Mouse (Mus musculus): Measurements from ENCODE around the gene Eif4enif1. TPM values are rescaled to one million over a fixed set of nuclear protein-coding genes. Genes with fewer than 3 reads are reported as not detected.
A peak's percentile ranks its signal among the peaks of the same experiment; 100 is the strongest.

Eif4enif1 gene
- total and polyA plus RNA-seq, 3 experiments: 54.5 to 127 (median 60.8) TPM

- TF ChIP-seq ZNF384 (IDR thresholded peaks at IDR 0.05; ENCODE audit: low read depth, low read length) (peak; percentile 78; the same call in 1 of the 2 replicates), CTCF (conservative IDR thresholded peaks at IDR 0.05 in 1 of 2, IDR thresholded peaks at IDR 0.05 in 1 of 2; ENCODE audit: low read depth in 2 of 2, low read length in 2 of 2) (peak; percentile 8 to 91; a peak in 2 of 4 replicates), ZKSCAN1 (IDR thresholded peaks at IDR 0.05; ENCODE audit: borderline replicate concordance, low read depth, low read length) (no peak), MAX (IDR thresholded peaks at IDR 0.05; ENCODE audit: low read length) (peak; percentile 68; the same call in 1 of the 2 replicates), TCF12 (IDR thresholded peaks at IDR 0.05; ENCODE audit: low read depth, low read length) (peak; percentile 73; the same call in 1 of the 2 replicates), MXI1 (IDR thresholded peaks at IDR 0.05; ENCODE audit: low read depth, low read length) (peak; percentile 91), NRF1 (IDR thresholded peaks at IDR 0.05; ENCODE audit: low read depth, low read length) (peak; percentile 90), ELF1 (IDR thresholded peaks at IDR 0.05; ENCODE audit: low read depth, low read length) (peak; percentile 64; the same call in 1 of the 2 replicates), HCFC1 (IDR thresholded peaks at IDR 0.05; ENCODE audit: low read depth, low read length) (peak; percentile 66; the same call in 1 of the 2 replicates)
Observed at GRCm38 (mm10) chr11:3289803-3290639, 87.8 kb downstream of the Eif4enif1 start (continued).

- H3K27ac ChIP-seq (ENCODE audit: insufficient read depth, low read depth): peak overlapping the region; percentile 47; the same call in 1 of the 2 replicates
- H3K4me3 ChIP-seq (replicated peaks in 1 of 3; ENCODE audit: low read depth in 2 of 3, low read length in 2 of 3, poor library complexity in 1 of 3): peak overlapping the region; percentile 79 to 85 (median 84)
- H3K9ac ChIP-seq (ENCODE audit: insufficient read depth, low read depth): peak overlapping the region; percentile 72
- peak overlapping the region; percentile 96 for H3K4me2 ChIP-seq (ENCODE audit: insufficient read depth, low read depth, poor library complexity, severe bottlenecking)
- in situ Hi-C loops (cut with MboI; ENCODE audit: low pct_ligation_motif_present, low pct_unique_long_range_greater_than_20kb, low sequenced_read_pairs): no loop called here
- H3K36me3 ChIP-seq (replicated peaks in 1 of 2; ENCODE audit: control insufficient read depth in 1 of 2, insufficient read depth in 1 of 2, low read length in 1 of 2): peaks cover 22 to 27% of the 10 kb centered on the region in 2 experiments
- H3K9me3 ChIP-seq (replicated peaks; ENCODE audit: low read length): no peaks in the 10 kb centered on the region
- dilution Hi-C loops (cut with MboI; ENCODE audit: extremely low pct_ligation_motif_present, extremely low pct_unique_long_range_greater_than_20kb, low sequenced_read_pairs): no loop called here
- H3K27me3 ChIP-seq (replicated peaks): no peaks in the 10 kb centered on the region
- peaks cover 31% of the 10 kb centered on the region for H3K79me2 ChIP-seq (replicated peaks; ENCODE audit: control insufficient read depth, extremely low read depth, insufficient read depth, poor library complexity, severe bottlenecking)
- peak; percentile 52 for DNase-seq (ENCODE audit: extremely low read depth)
- H3K4me1 ChIP-seq (ENCODE audit: control insufficient read depth in 1 of 2, insufficient read depth in 2 of 2): peaks cover 5 to 47% of the 10 kb centered on the region in 2 experiments
- TF ChIP-seq POLR2A (IDR thresholded peaks at IDR 0.05; ENCODE audit: low read depth, low read length) (no peak), MYC (IDR thresholded peaks at IDR 0.05; ENCODE audit: low read depth, low read length) (no peak), ZNF384 (IDR thresholded peaks at IDR 0.05; ENCODE audit: low read depth, low read length) (no peak), MAFK (IDR thresholded peaks at IDR 0.05; ENCODE audit: insufficient replicate concordance, low read length) (no peak), USF2 (conservative IDR thresholded peaks at IDR 0.05; ENCODE audit: low read depth, low read length) (no peak), USF1 (IDR thresholded peaks at IDR 0.05; ENCODE audit: low read depth, low read length) (no peak), BHLHE40 (IDR thresholded peaks at IDR 0.05; ENCODE audit: low read depth, low read length) (no peak), POLR2AphosphoS2 (IDR thresholded peaks at IDR 0.05; ENCODE audit: low read depth, low read length) (no peak), TBP (conservative IDR thresholded peaks at IDR 0.05; ENCODE audit: low read depth, low read length) (no peak), ELF1 (IDR thresholded peaks at IDR 0.05; ENCODE audit: low read depth, low read length) (peak; percentile 27; the same call in 1 of the 2 replicates), ZMIZ1 (IDR thresholded peaks at IDR 0.05; ENCODE audit: low read depth, low read length) (peak; percentile 30; the same call in 1 of the 2 replicates), EP300 (IDR thresholded peaks at IDR 0.05; ENCODE audit: low read length) (no peak), MXI1 (IDR thresholded peaks at IDR 0.05; ENCODE audit: low read depth, low read length) (no peak; the same call in 1 of the 2 replicates), JUN (IDR thresholded peaks at IDR 0.05; ENCODE audit: insufficient read depth, low read depth, low read length) (no peak), MAX (IDR thresholded peaks at IDR 0.05; ENCODE audit: low read length) (peak; percentile 36), PAX5 (IDR thresholded peaks at IDR 0.05; ENCODE audit: low read length) (no peak), UBTF (IDR thresholded peaks at IDR 0.05; ENCODE audit: low read depth, low read length) (peak; percentile 31; the same call in 1 of the 2 replicates), NELFE (IDR thresholded peaks at IDR 0.05; ENCODE audit: low read depth, low read length) (no peak), KAT2A (IDR thresholded peaks at IDR 0.05; ENCODE audit: insufficient replicate concordance, low read length) (no peak), HCFC1 (IDR thresholded peaks at IDR 0.05; ENCODE audit: low read depth, low read length) (no peak; the same call in 1 of the 2 replicates), ETS1 (conservative IDR thresholded peaks at IDR 0.05; ENCODE audit: low read depth, low read length) (no peak), ZC3H11A (IDR thresholded peaks at IDR 0.05; ENCODE audit: low read depth, low read length) (no peak), NRF1 (IDR thresholded peaks at IDR 0.05; ENCODE audit: low read depth, low read length) (no peak), SIN3A (IDR thresholded peaks at IDR 0.05; ENCODE audit: low read length) (peak; percentile 77), E2F4 (IDR thresholded peaks at IDR 0.05; ENCODE audit: insufficient replicate concordance, low read depth, low read length) (no peak), CTCF (conservative IDR thresholded peaks at IDR 0.05 in 1 of 2, IDR thresholded peaks at IDR 0.05 in 1 of 2; ENCODE audit: low read depth in 2 of 2, low read length in 2 of 2) (no peak), CHD2 (IDR thresholded peaks at IDR 0.05; ENCODE audit: low read length) (no peak), CHD1 (IDR thresholded peaks at IDR 0.05; ENCODE audit: low read depth, low read length) (no peak; the same call in 1 of the 2 replicates), IRF4 (IDR thresholded peaks at IDR 0.05; ENCODE audit: low read depth, low read length) (0 out of 2 replicates have a peak, but pooled peaks have one; percentile 23), GABPA (IDR thresholded peaks at IDR 0.05; ENCODE audit: insufficient replicate concordance, low read depth, low read length) (no peak), TCF12 (IDR thresholded peaks at IDR 0.05; ENCODE audit: low read depth, low read length) (peak; percentile 43; the same call in 1 of the 2 replicates)
Observed at GRCm38 (mm10) chr11:3290640-3291310, 88.6 kb downstream of the Eif4enif1 start.

Measured in CH12.LX (cell line).